Mouse (Mus musculus) left cerebral cortex, adult 18-20 months (tissue): ENCODE measurements around the gene Rps6kb2. TPM values are rescaled to one million over a fixed set of nuclear protein-coding genes. Genes with fewer than 3 reads are reported as not detected.
A peak's percentile ranks its signal among the peaks of the same experiment; 100 is the strongest.

Experiments
- DNase-seq, 2 experiments: peaks; one replicate each; pipeline ENCODE4 v3.0.0; 2021 to 2022; ENCODE audit warnings: low spot score in 2 of 2, mixed read lengths in 1 of 2
- total RNA-seq, 2 experiments: library from RNA; stranded (reverse); gene quantifications; 2 replicates each; pipeline ENCODE4 v1.2.3; 2021

Gene Rps6kb2
- total RNA-seq, 2 experiments from 2014 or later = 32.5 to 34.5 TPM

DNA sequence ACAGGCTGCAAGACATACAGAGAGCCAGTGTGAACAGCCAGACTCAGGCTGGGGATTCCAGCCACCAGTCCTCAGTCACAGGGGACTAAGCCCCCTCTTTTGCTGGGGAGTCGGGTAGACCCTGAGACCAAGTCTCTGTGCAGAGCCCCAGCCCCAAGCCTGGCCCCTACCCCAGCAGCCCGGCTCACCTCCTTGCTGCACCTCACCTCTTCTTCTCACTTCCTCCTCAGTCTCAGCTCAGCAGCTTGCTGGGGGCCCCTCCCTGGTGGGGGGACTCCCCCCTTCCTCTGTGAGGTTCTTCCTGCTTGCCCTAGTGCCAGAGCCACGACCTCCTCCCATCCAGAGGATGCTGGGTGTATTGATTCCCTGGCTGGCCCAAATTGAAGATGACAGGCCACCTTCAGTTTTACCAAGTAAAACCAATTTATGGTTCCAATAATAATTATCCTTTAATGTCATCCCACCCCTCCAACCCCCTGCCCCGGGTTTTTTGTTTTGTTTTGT lies 27.7 kb upstream of the Rps6kb2 start, which contains the start of gene Tbc1d10c:
Gene Tbc1d10c, minus strand, starts transcription at position 454 of the 504 bp plus-strand sequence.
- DNase-seq = no peak

DNA sequence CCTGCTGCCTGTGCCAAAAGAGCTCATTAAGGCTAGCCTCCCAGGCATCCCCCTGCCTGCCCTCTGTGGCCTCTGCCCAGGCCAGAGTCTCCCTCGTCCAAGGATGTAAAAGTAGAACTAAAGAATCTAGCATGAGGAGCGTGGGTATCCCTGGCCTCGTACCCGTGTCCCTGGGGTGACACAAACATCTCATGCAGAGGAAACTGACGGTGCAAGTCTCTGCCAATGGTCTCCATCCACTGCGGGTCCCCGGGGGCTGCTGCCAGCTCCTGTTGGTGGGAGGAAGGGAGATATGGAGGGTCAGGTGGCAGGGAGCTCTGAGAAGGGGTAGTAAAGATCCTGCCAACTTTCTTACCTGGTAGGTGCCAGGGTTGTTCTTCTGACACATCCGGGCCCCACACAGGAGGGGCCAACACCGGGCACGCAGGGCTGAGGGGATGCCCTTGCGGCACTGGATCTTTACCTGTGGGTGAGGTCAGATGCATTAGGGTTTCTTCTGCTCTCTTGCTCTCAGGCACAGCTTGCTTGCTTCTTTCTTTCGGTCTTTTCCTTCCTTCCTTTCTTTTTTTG lies 26.0 kb upstream of the Rps6kb2 start:
- no peak for DNase-seq

GRCm38 (mm10) chr19:4187303-4187702 lies 24.1 kb upstream of the Rps6kb2 start:
- no peak for DNase-seq

DNA sequence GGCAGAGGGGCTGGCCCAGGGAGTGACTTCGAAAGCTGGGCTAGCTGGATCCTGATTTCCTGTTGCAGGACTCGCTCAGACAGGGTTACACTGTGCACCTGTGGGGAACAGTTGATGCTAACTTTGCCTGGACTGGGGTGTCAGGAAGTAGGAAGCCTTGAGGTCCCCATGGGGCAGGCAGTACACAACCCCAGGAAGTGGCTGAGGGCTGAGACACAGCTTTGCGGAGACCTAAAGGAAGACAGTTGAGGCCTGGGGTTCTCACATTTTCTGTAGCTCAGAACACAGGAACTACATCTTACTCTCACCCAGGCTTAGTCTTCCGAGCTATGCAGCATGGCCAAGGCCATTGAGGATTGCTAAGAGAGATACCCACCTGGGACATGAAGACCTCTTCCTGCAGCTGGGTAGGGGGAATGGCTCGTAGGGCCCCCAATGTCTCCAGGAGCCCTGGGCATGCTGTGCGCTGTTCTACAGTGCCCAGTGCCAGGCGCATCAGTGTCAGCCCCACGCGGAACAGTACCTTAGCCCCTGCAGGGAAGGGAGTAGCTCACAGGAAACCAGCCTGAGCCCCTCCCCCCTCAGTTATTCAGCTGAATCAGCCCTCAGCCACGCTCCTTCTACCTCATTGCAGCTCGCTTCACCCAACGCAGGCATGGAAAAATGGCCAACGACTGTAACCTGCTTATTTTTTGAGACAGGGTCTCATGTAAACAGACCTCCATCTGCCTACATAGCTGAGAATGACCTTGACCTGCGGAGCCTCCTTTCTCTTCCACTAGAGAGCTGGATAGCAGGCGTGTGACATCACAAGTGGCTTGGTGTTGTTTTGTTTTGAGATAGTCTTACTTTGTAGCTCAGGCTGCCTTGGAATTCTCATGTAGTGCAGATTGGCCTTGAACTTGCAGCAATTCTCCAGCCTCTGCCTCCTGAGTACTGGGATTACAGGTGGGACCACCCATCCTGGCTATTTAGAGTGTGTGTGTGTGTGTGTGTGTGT lies 22.1 kb upstream of the Rps6kb2 start:
- no peak for DNase-seq

DNA sequence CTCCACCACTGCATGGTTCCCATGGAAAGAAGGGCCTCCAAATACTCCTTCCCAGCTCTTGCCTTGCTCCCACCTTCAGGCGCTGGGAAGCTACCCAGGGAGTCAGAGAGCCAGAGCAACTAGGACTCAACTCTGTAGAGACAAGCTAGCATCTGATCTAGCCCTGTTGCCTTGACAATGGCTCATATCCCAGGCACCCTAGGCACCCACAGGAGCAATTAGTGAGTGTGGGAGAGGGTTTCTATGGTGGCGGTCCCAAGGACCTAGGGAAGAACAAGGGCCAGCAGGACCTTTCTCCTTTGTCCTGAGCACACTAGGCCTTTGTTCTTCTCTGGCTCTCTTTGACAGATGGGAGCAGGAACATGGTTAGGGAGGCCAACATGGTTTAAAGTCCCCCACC lies 20.5 kb upstream of the Rps6kb2 start:
- DNase-seq = no peak

DNA sequence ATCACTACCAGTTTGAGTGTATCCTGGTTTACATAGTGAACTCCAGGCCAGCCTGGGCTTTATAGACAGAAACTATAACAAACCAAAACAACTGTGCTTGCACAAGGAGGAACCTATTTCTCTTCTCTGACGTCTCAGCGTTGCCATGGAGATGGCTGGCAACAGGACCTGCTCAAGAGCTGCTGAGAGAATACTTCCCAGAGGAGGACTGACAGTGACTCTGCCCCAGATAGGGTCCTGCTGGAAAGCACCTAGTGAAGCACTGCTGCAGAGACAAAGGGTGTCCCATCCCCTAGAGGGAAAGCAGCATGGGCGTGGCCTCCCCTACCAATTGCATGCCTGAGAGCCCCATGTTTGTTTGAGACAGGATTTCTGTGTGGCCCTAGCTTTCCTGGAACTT lies 18.7 kb upstream of the Rps6kb2 start:
- DNase-seq = peak; percentile 72 to 74

DNA sequence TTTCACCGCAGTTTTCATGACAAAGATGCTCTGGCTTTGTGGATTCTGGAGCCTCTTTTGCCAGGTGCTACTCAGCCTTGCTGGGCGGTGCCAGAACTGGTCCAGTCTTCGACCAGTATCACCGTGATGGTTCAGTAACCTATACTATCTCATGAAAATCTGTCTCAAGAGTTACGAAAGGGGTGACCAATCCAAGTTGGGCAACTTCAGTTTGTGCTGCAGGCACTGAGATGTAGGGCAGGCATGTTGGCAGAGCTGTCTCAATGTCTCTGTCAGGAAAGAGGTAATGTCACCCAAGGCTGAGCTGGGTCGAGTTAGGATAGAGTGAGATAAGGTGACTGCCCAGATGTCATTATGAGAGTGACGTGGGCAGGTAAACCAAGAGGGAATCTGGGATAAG lies 17.3 kb upstream of the Rps6kb2 start:
- DNase-seq = no peak

DNA sequence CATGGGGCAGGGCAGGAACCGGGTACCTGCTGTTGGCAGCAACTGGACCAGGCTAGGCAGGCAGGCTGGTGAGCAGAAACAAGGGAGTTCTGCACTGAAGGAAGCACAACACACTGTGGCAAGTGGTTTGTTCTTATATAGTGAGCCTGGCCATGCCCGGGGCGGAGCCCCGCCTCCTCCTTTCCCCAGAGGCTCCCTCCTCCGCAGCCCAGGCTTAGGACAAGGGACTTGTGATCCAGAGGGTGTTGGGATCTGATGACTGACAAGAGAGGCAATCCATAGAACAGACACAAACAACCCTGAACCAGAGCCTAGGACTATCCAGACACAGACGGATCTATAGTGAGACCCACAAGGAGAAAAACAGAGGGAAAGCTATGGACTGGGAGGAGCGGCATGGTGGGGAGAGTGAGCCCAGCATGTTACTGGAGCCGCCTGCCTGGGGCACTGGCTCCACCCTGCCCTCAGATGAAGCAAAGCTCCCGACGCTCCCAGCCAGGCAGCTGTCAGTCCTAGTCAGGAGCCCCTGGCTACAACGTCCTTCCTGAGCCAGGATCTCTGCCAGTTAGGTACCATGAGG lies 12.3 kb upstream of the Rps6kb2 start, which contains the start of gene Carns1:
Gene Carns1, minus strand, starts transcription at position 112 of the 580 bp plus-strand sequence.
- DNase-seq = peak in 1 of 2 experiments; percentile 34

- DNase-seq = no peak
Measured at GRCm38 (mm10) chr19:4172925-4173324, 9.8 kb upstream of the Rps6kb2 start.

DNA sequence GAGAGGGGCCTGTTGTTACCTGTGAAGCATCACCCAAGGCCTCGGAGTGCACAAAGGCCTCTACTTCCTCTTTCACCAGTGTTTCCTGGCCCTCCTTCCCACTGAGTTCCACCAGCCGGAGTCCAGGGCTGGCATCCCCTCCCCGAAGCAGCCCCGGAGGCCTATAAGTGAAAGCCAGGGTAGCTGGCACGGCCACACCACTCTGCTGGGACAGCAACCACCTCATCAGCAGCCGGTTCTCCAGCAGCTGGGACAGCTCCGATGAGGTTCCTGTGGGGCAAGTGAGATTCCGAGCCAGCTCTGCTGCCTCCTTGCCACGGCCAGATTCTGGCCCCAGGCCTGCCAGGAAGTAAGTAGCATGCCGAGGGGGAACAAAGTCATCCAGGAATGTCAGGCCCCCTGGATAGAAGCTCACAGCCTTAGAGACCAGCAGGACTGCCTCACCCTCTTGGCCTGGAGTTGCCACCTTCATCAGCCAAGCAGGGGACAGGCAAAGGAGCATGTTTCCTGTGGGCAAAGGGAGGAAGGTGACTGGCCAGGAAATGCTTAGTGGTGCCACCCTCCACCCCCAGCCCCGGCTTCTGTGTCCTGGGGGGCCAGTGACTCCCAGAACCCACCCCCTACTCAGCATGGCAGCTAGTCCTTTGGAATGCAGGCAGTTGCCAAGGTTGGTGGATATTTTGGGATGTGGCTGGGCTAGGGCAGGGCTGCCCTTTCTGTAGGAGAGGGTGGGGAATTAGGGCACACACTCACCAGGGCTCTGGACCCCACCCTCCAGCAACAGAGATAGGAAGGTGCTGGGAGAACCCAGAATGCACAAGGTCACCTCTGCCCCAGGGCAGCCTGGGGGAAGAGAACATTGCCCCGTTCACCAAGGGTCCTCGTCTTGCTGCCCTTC lies 8.5 kb upstream of the Rps6kb2 start:
- no peak for DNase-seq

DNA sequence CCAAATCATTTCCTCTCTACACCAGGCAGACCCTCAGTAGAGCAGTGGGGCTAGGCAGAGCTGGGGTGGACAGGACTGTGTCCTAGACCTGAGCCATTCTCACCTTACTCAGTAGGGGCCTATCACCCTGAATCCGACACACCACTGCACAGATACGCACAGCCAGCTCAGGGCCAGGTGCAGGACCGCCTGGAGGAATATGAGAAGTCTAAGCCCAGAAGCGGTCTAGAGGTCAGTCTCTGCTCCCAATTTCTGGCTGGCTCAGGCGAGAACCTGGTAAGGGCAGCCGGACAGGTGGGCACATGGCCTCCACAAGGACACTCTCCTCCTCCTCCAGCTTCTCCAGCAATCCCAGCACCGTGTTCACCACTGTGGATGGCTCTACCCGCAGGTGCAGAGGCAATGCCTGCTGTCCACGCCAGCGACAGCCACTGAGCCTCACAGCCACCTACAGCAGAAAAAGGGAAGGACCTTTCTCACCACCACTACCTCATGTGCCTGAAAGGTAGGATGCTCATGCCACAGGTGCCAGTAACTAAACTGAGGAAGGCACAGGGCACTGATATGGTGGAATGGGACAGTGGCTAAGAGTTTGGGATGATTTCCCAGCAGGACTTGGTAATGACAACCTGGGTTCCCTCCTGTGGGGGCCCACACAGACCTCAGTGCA lies 7.7 kb upstream of the Rps6kb2 start:
- DNase-seq = no peak

DNA sequence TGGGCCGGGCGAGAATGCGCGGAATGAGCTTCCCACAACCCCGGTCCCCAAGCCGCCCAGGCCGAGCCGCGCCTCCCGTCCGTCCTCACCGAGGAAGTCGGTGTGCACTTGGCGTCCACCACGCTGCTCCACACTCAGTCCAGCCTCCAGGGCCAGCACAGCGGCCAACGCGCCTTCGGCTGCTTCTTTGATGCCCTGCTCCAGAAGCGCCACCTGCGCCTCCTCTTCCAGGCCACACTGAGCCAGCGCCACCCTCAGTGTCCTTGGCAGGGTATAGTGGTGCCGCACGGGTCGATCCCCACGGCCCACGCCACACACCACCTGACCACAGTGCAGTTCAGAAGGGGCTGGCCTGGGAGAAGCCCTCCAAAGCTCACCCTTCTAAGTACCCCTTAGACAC lies 6.7 kb upstream of the Rps6kb2 start:
- no peak for DNase-seq

GRCm38 (mm10) chr19:4169378-4169784 lies 6.2 kb upstream of the Rps6kb2 start:
- peak; percentile 100 for DNase-seq

- no peak for DNase-seq
Measured at GRCm38 (mm10) chr19:4166678-4167476, 3.7 kb upstream of the Rps6kb2 start.

- DNase-seq = no peak
Measured at GRCm38 (mm10) chr19:4164721-4165120, 1.6 kb upstream of the Rps6kb2 start.

DNA sequence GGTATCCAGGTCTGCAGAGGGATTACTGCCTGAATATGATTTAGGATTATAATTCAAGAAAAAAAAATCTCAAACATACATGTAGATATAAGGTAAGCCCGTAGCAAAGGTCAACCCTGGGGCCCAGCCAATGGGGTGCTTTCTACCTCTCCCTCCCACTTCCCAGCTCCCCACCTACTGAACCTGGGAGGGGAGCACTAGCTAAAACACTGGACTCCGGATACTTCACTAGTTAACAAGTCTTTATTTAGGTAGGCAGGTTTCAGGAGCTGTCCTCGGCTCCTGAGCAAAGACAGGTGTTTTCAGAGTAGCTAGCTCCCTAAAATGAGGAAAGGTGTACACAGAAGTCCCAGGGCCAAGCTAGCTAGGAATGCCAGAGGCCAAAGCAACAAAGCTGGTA lies 946 bp upstream of the Rps6kb2 start:
- DNase-seq = no peak

- DNase-seq = no peak
Measured at GRCm38 (mm10) chr19:4163543-4163887, 361 bp upstream of the Rps6kb2 start.

DNA sequence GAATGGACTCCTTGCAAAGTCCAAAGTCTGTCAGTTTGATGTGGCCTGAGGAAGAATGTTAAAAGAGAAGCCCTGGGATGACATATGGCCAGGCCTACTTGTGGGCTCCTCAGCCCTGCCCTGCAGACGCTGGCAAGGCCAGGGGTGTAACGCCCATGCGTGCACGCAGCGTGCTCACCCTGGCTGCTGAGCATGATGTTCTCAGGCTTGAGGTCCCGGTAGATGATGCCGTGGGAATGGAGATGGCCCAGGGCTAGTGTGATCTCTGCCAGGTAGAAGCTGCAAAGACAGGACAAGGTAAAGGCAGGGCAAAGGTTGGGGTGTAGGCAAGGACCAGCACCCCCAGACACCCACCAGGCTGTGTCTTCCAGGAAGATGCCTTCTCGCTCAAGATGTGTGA lies 4.1 kb downstream of the Rps6kb2 start:
- no peak for DNase-seq

- DNase-seq = no peak
Measured at GRCm38 (mm10) chr19:4156771-4157170, 6.4 kb downstream of the Rps6kb2 start.
